Mouse (Mus musculus) stomach, embryonic 16.5 days (tissue): Measurements from ENCODE around the gene Sec14l4. TPM values are rescaled to one million over a fixed set of nuclear protein-coding genes. Genes with fewer than 3 reads are reported as not detected.

ENCODE experiments used
- ATAC-seq: fragments of 200-750 bp; cut with Nextera tagmentation; 2 replicates; pipeline ENCODE4 v1.8.0; 2017; ENCODE audit warnings: moderate number of reproducible peaks, moderate TSS enrichment; ENCODE audit not compliant: insufficient read depth, low FRiP score
- H3K27ac ChIP-seq: fragments of 300-500 bp; sonication (generic); 2 replicates; pipeline ENCODE4 v1.5.1; 2014; ENCODE audit warnings: low read length
- H3K27me3 ChIP-seq: fragments of 300-500 bp; sonication (generic); 2 replicates; pipeline ENCODE4 v1.6.1; 2014; ENCODE audit warnings: low read length, control low read depth, mixed read lengths; ENCODE audit not compliant: control insufficient read depth, insufficient read depth
- H3K36me3 ChIP-seq: fragments of 300-500 bp; sonication (generic); 2 replicates; pipeline ENCODE4 v1.6.1; 2014; ENCODE audit warnings: low read length; ENCODE audit not compliant: control insufficient read depth, insufficient read depth
- H3K4me1 ChIP-seq: fragments of 300-500 bp; sonication (generic); 2 replicates; pipeline ENCODE4 v1.6.1; 2014; ENCODE audit warnings: low read length, control low read depth, mixed read lengths; ENCODE audit not compliant: control insufficient read depth, insufficient read depth
- H3K4me2 ChIP-seq: fragments of 300-500 bp; sonication (generic); 2 replicates; pipeline ENCODE4 v1.6.1; 2014; ENCODE audit warnings: low read depth, low read length, mixed read lengths
- H3K4me3 ChIP-seq: fragments of 300-500 bp; sonication (generic); replicated peaks from 2 replicates; pipeline ENCODE4 v1.5.1; 2014; ENCODE audit warnings: mild to moderate bottlenecking, low read length
- H3K9ac ChIP-seq: fragments of 300-500 bp; sonication (generic); 2 replicates; pipeline ENCODE4 v1.6.1; 2014; ENCODE audit warnings: low read length
- H3K9me3 ChIP-seq: fragments of 300-500 bp; sonication (generic); replicated peaks from 2 replicates; pipeline ENCODE4 v1.6.1; 2016; ENCODE audit warnings: low read length, control low read depth; ENCODE audit not compliant: control insufficient read depth
- WGBS: fragments of 180-500 bp; shearing (Covaris S2); extraction: QIAGEN DNeasy Blood & Tissue Kit; methylation state at CpG from one replicate; pipeline ENCODE4 v1.1.7; 2014; 5-methylcytosine and 5-hydroxymethylcytosine counted together
- polyA plus RNA-seq: library from polyadenylated mRNA; unstranded; fragments of >200 nt; fragmentation: Nextera tagmentation; extraction: Ambion mirVana; gene quantifications from 2 replicates; pipeline ENCODE4 v1.2.1, GENCODE M21; 2015

Sec14l4 gene
- polyA plus RNA-seq, 1 experiment from 2014 or later, result 1.4 TPM

GRCm38 (mm10) chr11:4035916-4036315 is 4.7 kb downstream of the Sec14l4 start:
- Histone ChIP-seq H3K9me3 (no peaks in the 10 kb centered on the region), H3K27ac (no peak overlapping the region), H3K36me3 (no peaks in the 10 kb centered on the region), H3K4me1 (0 out of 2 replicates have a peak, but pooled peaks cover 4% of the 10 kb centered on the region), H3K4me2 (no peak overlapping the region), H3K27me3 (no peaks in the 10 kb centered on the region; the same call in 1 of the 2 replicates), H3K4me3 (no peak overlapping the region), H3K9ac (no peak overlapping the region)
- 68% methylated on average over 6 of the region's 6 CpGs for WGBS
- peak; percentile 11; the same call in 1 of the 2 replicates for ATAC-seq

GRCm38 (mm10) chr11:4036365-4037084 is 5.3 kb downstream of the Sec14l4 start:
- H3K27ac ChIP-seq, result no peak overlapping the region
- no peaks in the 10 kb centered on the region for H3K36me3 ChIP-seq
- no peaks in the 10 kb centered on the region for H3K27me3 ChIP-seq
- no peak overlapping the region for H3K4me3 ChIP-seq
- no peak overlapping the region for H3K4me2 ChIP-seq
- H3K9me3 ChIP-seq, result no peaks in the 10 kb centered on the region
- H3K9ac ChIP-seq, result no peak overlapping the region
- no peak for ATAC-seq
- WGBS, result 70% methylated on average over 9 of the region's 9 CpGs
- H3K4me1 ChIP-seq, result 0 out of 2 replicates have a peak, but pooled peaks cover 4% of the 10 kb centered on the region

- no peak overlapping the region for H3K4me3 ChIP-seq
- H3K27ac ChIP-seq, result no peak overlapping the region
- H3K27me3 ChIP-seq, result no peaks in the 10 kb centered on the region
- no peak overlapping the region for H3K9ac ChIP-seq
- H3K4me2 ChIP-seq, result no peak overlapping the region
- no peaks in the 10 kb centered on the region for H3K36me3 ChIP-seq
- no peaks in the 10 kb centered on the region for H3K9me3 ChIP-seq
- no peak for ATAC-seq
- 92% methylated on average over 4 of the region's 4 CpGs for WGBS
- H3K4me1 ChIP-seq, result no peaks in the 10 kb centered on the region
Observed at GRCm38 (mm10) chr11:4039951-4040350, 8.7 kb downstream of the Sec14l4 start.

- H3K9ac ChIP-seq, result no peak overlapping the region
- 81% methylated on average over 6 of the region's 6 CpGs for WGBS
- H3K36me3 ChIP-seq, result no peaks in the 10 kb centered on the region
- no peaks in the 10 kb centered on the region for H3K4me1 ChIP-seq
- no peaks in the 10 kb centered on the region for H3K27me3 ChIP-seq
- no peak for ATAC-seq
- no peak overlapping the region for H3K4me2 ChIP-seq
- no peaks in the 10 kb centered on the region for H3K9me3 ChIP-seq
- H3K27ac ChIP-seq, result no peak overlapping the region
- H3K4me3 ChIP-seq, result no peak overlapping the region
Observed at GRCm38 (mm10) chr11:4041123-4041625, 9.9 kb downstream of the Sec14l4 start.

- no peaks in the 10 kb centered on the region for H3K27me3 ChIP-seq
- H3K27ac ChIP-seq, result no peak overlapping the region
- WGBS, result 85% methylated on average over 7 of the region's 7 CpGs
- no peak overlapping the region for H3K4me3 ChIP-seq
- H3K36me3 ChIP-seq, result no peaks in the 10 kb centered on the region
- H3K4me1 ChIP-seq, result no peaks in the 10 kb centered on the region
- H3K4me2 ChIP-seq, result no peak overlapping the region
- no peak for ATAC-seq
- H3K9me3 ChIP-seq, result no peaks in the 10 kb centered on the region
- H3K9ac ChIP-seq, result no peak overlapping the region
Observed at GRCm38 (mm10) chr11:4043081-4043480, 11.8 kb downstream of the Sec14l4 start.

GRCm38 (mm10) chr11:4046526-4046925 is 15.3 kb downstream of the Sec14l4 start:
- no peak overlapping the region for H3K9ac ChIP-seq
- H3K9me3 ChIP-seq, result no peaks in the 10 kb centered on the region
- no peak overlapping the region for H3K27ac ChIP-seq
- ATAC-seq, result peak; percentile 37; the same call in 1 of the 2 replicates
- no peaks in the 10 kb centered on the region for H3K27me3 ChIP-seq
- H3K36me3 ChIP-seq, result no peaks in the 10 kb centered on the region
- WGBS, result 57% methylated on average over 5 of the region's 5 CpGs
- H3K4me2 ChIP-seq, result no peak overlapping the region
- H3K4me3 ChIP-seq, result no peak overlapping the region
- no peaks in the 10 kb centered on the region for H3K4me1 ChIP-seq

GRCm38 (mm10) chr11:4047766-4048165 is 16.5 kb downstream of the Sec14l4 start:
- H3K9me3 ChIP-seq, result no peaks in the 10 kb centered on the region
- no peaks in the 10 kb centered on the region for H3K36me3 ChIP-seq
- H3K4me3 ChIP-seq, result no peak overlapping the region
- no peak overlapping the region for H3K9ac ChIP-seq
- H3K27ac ChIP-seq, result no peak overlapping the region
- H3K27me3 ChIP-seq, result no peaks in the 10 kb centered on the region
- 88% methylated on average over 2 of the region's 2 CpGs for WGBS
- H3K4me2 ChIP-seq, result no peak overlapping the region
- ATAC-seq, result no peak
- no peaks in the 10 kb centered on the region for H3K4me1 ChIP-seq

GRCm38 (mm10) chr11:4048438-4048837 is 17.2 kb downstream of the Sec14l4 start:
- Histone ChIP-seq H3K27me3 (no peaks in the 10 kb centered on the region), H3K4me1 (no peaks in the 10 kb centered on the region), H3K9me3 (no peaks in the 10 kb centered on the region), H3K4me2 (no peak overlapping the region), H3K27ac (no peak overlapping the region), H3K4me3 (no peak overlapping the region), H3K9ac (no peak overlapping the region), H3K36me3 (no peaks in the 10 kb centered on the region)
- 85% methylated on average over 6 of the region's 6 CpGs for whole genome bisulfite sequencing
- no peak for ATAC-seq

- ATAC-seq, result no peak
- Histone ChIP-seq H3K27me3 (no peaks in the 10 kb centered on the region), H3K9me3 (no peaks in the 10 kb centered on the region), H3K4me1 (no peaks in the 10 kb centered on the region), H3K4me2 (no peak overlapping the region), H3K4me3 (no peak overlapping the region), H3K9ac (no peak overlapping the region), H3K27ac (no peak overlapping the region), H3K36me3 (no peaks in the 10 kb centered on the region)
- WGBS, result 16% methylated on average over 5 of the region's 5 CpGs
Observed at GRCm38 (mm10) chr11:4053586-4053985, 22.3 kb downstream of the Sec14l4 start.
